Mouse (Mus musculus): Measurements from ENCODE around the gene Vasn. TPM values are rescaled to one million over a fixed set of nuclear protein-coding genes. Genes with fewer than 3 reads are reported as not detected.

Vasn gene
- polyA plus RNA-seq, 1 experiment from 2014 or later, result 17.5 TPM

DNA sequence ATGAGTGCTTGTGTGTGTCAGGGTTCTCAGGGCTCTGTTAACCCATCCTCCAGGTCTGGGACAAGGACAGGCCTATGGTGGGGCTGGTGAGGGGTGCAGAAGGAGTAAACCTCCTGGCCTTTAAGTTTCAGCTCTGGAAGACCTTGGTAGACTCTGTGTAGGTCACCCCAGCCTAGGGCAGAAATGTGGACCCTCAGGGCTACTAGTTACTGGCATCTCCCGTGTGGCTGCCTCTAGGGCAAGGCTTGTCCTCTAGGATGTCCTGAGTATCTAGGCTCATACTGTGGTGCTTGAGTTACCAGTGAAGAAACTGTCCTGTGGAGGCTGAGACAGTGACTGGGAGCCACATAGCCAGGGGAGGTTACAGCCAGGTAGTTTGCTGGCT lies 36.3 kb upstream of the Vasn start:
- 0 out of 2 replicates have a peak overlapping the region, but pooled peaks have one; percentile 10 for H3K4me2 ChIP-seq (replicated peaks; ENCODE audit: low read depth, low read length)
- H3K4me1 ChIP-seq (ENCODE audit: control insufficient read depth, insufficient read depth, low read length), result peaks cover 86% of the 10 kb centered on the region

DNA sequence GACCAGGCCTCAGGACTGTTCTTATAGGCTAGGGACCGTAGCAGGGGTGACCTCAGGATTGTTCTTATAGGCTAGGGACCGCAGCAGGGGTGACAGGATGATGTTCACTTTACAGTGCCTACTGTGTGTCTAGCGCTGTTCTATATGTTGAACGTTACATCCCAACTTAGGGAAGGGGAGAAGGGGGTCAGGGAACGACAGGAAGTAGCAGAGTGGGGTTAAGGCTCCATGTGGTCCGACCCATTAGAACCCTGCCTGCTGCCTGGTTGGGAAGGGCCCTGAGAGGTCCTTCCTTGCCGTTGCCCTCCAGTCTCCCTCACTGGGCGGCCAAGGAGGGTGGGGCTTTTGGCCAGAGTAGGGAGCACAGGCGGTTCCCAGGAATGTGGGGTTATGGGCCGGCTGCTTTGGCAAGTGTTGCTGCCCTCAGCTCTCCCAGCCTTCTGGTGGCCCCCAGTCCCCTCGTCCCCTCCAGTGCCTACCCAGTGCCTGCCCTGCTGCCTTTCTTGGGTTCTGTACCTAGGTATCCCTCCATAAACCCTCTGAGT lies 35.4 kb upstream of the Vasn start:
- peak overlapping the region; percentile 78; the same call in 1 of the 2 replicates for H3K27ac ChIP-seq (ENCODE audit: low read length)
- H3K4me1 ChIP-seq (ENCODE audit: control insufficient read depth, insufficient read depth, low read length), result peaks cover 77% of the 10 kb centered on the region
- WGBS, result 59% methylated on average over 11 of the region's 11 CpGs
- H3K27me3 ChIP-seq (ENCODE audit: control insufficient read depth, insufficient read depth, low read length), result no peaks in the 10 kb centered on the region
- H3K36me3 ChIP-seq (ENCODE audit: control insufficient read depth, insufficient read depth, low read length), result peaks cover 7% of the 10 kb centered on the region; the same call in 1 of the 2 replicates
- ATAC-seq (ENCODE audit: insufficient number of reproducible peaks, insufficient read depth, low FRiP score, low read depth), result no peak
- H3K9ac ChIP-seq (replicated peaks; ENCODE audit: low read depth, low read length), result no peak overlapping the region
- H3K9me3 ChIP-seq (ENCODE audit: control insufficient read depth, low read depth, low read length), result no peaks in the 10 kb centered on the region
- H3K4me3 ChIP-seq (ENCODE audit: low read depth, low read length), result no peak overlapping the region
- 0 out of 2 replicates have a peak overlapping the region, but pooled peaks have one; percentile 7 for H3K4me2 ChIP-seq (replicated peaks; ENCODE audit: low read depth, low read length)

More for the DNA sequence above, 36.3 kb upstream of the Vasn start:
- 52% methylated on average over 1 of the region's 1 CpGs for WGBS
- H3K9me3 ChIP-seq (ENCODE audit: control insufficient read depth, low read depth, low read length), result no peaks in the 10 kb centered on the region
- H3K36me3 ChIP-seq (ENCODE audit: control insufficient read depth, insufficient read depth, low read length), result no peaks in the 10 kb centered on the region
- ATAC-seq (ENCODE audit: insufficient number of reproducible peaks, insufficient read depth, low FRiP score, low read depth), result 0 out of 2 replicates have a peak, but pooled peaks have one; percentile 0
- H3K27ac ChIP-seq (ENCODE audit: low read length), result peak overlapping the region; percentile 78; the same call in 1 of the 2 replicates
- no peak overlapping the region for H3K9ac ChIP-seq (replicated peaks; ENCODE audit: low read depth, low read length)
- no peaks in the 10 kb centered on the region for H3K27me3 ChIP-seq (ENCODE audit: control insufficient read depth, insufficient read depth, low read length)
- H3K4me3 ChIP-seq (ENCODE audit: low read depth, low read length), result no peak overlapping the region

DNA sequence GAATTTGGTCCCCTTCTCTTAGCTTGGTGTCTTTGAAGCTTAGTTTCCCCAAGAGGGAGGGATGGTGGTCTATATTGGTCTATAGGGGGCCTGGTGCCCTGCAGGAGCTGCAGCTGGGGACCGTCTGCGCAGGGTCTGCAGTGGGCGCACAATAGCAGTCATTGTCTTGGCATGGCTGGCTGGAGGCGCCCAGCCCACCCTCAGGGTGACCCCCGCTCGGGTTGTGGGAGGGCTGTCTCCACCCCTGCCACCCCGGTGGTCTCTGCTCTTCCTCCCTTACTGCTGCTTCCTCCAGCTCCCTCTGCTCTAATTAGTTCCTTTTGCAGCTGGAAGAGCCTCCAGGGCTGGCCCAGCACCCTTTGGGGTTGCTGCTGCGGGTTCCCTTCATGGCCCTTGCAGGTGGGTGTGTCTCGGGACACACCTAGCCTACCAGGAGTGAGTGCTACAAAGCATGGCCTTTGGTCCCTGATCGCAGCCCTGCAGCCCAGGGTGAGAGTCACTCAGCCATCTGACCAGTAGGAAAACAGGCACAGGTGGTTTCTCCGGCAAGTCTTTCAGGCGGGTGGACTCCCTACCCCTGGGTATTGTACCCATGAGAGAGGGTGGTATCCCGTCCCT lies 34.1 kb upstream of the Vasn start:
- no peak for ATAC-seq (ENCODE audit: insufficient number of reproducible peaks, insufficient read depth, low FRiP score, low read depth)
- Histone ChIP-seq H3K9ac (replicated peaks; ENCODE audit: low read depth, low read length) (no peak overlapping the region), H3K4me3 (ENCODE audit: low read depth, low read length) (no peak overlapping the region), H3K9me3 (ENCODE audit: control insufficient read depth, low read depth, low read length) (no peaks in the 10 kb centered on the region), H3K27me3 (ENCODE audit: control insufficient read depth, insufficient read depth, low read length) (no peaks in the 10 kb centered on the region), H3K27ac (ENCODE audit: low read length) (peak overlapping the region; percentile 29; the same call in 1 of the 2 replicates), H3K4me1 (ENCODE audit: control insufficient read depth, insufficient read depth, low read length) (peaks cover 66% of the 10 kb centered on the region), H3K36me3 (ENCODE audit: control insufficient read depth, insufficient read depth, low read length) (peaks cover 12% of the 10 kb centered on the region; the same call in 1 of the 2 replicates), H3K4me2 (replicated peaks; ENCODE audit: low read depth, low read length) (no peak overlapping the region)
- WGBS, result 51% methylated on average over 13 of the region's 13 CpGs

DNA sequence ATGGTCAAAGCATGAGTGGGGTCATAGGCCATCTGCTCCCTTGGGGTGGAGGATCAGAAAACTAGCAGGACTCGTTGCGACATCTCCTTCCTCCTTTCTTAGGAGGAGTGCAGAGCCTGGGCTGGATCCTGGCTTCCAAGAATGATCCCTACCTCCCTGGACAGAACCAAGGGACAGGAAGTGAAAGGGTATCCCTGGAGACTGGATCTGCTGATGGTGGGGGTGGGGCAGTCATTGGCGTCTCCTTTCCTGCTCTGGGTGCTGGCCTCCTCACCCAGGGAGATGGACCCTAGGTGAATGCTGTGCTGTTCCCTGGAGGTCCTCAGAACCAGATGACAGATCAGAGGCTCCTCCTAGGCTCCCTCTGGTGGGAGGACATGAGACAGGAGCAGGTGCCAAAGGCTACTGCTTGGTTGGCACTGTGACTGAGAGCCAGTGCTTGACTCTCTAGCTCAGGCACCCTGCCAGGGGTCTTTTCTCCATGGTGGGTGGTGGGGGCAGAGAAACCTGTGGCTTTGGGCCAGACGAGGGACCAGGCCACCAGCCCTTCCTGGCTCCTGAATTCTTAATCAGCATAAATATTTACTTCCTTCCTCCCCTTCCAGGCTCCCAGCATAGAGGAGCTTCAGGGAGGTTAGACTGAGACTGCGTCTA lies 33.2 kb upstream of the Vasn start:
- Histone ChIP-seq H3K27me3 (ENCODE audit: control insufficient read depth, insufficient read depth, low read length) (no peaks in the 10 kb centered on the region), H3K9me3 (ENCODE audit: control insufficient read depth, low read depth, low read length) (no peaks in the 10 kb centered on the region), H3K36me3 (ENCODE audit: control insufficient read depth, insufficient read depth, low read length) (peaks cover 19% of the 10 kb centered on the region), H3K27ac (ENCODE audit: low read length) (peak overlapping the region; percentile 24; the same call in 1 of the 2 replicates), H3K9ac (replicated peaks; ENCODE audit: low read depth, low read length) (no peak overlapping the region), H3K4me2 (replicated peaks; ENCODE audit: low read depth, low read length) (no peak overlapping the region), H3K4me3 (ENCODE audit: low read depth, low read length) (no peak overlapping the region), H3K4me1 (ENCODE audit: control insufficient read depth, insufficient read depth, low read length) (peaks cover 57% of the 10 kb centered on the region)
- 25% methylated on average over 5 of the region's 5 CpGs for WGBS
- no peak for ATAC-seq (ENCODE audit: insufficient number of reproducible peaks, insufficient read depth, low FRiP score, low read depth)

DNA sequence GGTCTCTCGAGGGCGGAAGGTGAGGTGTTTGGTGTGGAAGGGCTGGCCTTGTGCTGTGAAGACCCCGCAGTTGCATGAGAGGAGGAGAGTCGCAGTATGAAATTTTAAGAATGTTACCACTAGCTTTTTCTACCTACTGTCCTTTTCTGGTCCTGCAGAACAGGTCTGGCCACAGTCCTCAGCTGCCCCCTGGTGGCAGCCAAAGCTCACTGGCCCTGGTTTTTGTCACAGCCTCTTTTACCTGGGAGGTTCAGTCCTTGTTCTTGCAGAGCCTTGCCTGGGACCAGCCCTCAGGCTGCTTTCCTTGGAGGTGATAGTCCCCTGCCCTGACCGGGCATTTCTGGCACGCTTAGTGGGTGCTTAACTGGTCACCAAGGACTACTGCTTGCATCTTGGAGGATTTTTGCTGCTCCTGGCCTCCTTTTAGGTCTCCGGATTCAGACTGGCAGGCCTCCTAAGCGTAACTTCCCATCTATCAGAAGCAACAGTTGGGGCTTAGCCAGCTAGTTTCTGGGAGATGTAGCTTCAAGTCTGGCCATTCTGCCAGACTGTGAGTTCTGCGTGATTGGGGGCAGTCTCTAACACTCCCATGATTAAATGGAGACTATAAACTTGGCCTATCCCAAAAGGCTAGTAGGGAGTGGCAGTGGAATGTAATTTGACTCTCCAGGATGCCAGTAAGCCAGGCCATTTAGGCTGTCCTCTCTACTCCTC lies 31.8 kb upstream of the Vasn start:
- Histone ChIP-seq H3K36me3 (ENCODE audit: control insufficient read depth, insufficient read depth, low read length) (peaks cover 32% of the 10 kb centered on the region), H3K27me3 (ENCODE audit: control insufficient read depth, insufficient read depth, low read length) (no peaks in the 10 kb centered on the region), H3K4me1 (ENCODE audit: control insufficient read depth, insufficient read depth, low read length) (peaks cover 47% of the 10 kb centered on the region), H3K27ac (ENCODE audit: low read length) (no peak overlapping the region), H3K4me2 (replicated peaks; ENCODE audit: low read depth, low read length) (no peak overlapping the region), H3K9me3 (ENCODE audit: control insufficient read depth, low read depth, low read length) (no peaks in the 10 kb centered on the region), H3K4me3 (ENCODE audit: low read depth, low read length) (no peak overlapping the region), H3K9ac (replicated peaks; ENCODE audit: low read depth, low read length) (no peak overlapping the region)
- WGBS, result 39% methylated on average over 9 of the region's 9 CpGs
- ATAC-seq (ENCODE audit: insufficient number of reproducible peaks, insufficient read depth, low FRiP score, low read depth), result no peak

DNA sequence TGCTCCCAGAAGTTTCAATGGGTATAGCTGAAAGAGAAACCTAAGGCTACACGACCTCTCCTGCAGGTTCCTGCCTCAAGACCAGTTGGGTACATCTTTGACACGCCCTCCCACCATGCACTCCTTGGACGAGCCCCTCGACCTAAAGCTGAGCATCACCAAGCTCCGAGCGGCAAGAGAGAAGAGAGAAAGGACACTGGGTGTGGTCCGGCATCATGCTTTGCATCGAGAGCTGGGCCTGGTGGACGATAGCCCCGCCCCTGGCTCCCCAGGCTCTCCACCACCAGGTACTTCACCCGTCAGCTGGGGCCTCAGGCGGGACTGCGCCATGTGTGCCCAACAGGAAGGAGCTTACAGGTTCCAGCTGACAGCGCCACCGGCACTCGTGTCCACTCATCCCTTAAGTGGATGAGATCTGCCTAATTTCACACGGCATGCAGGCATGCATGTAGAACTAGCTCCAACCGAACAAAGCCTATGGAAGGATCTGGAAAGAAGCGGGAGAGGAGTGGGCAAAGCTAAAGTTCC lies 31.1 kb upstream of the Vasn start:
- H3K27ac ChIP-seq (ENCODE audit: low read length), result no peak overlapping the region
- 84% methylated on average over 19 of the region's 19 CpGs for WGBS
- no peaks in the 10 kb centered on the region for H3K9me3 ChIP-seq (ENCODE audit: control insufficient read depth, low read depth, low read length)
- peaks cover 38% of the 10 kb centered on the region for H3K36me3 ChIP-seq (ENCODE audit: control insufficient read depth, insufficient read depth, low read length)
- no peak overlapping the region for H3K4me2 ChIP-seq (replicated peaks; ENCODE audit: low read depth, low read length)
- peaks cover 40% of the 10 kb centered on the region for H3K4me1 ChIP-seq (ENCODE audit: control insufficient read depth, insufficient read depth, low read length)
- no peak overlapping the region for H3K4me3 ChIP-seq (ENCODE audit: low read depth, low read length)
- no peak for ATAC-seq (ENCODE audit: insufficient number of reproducible peaks, insufficient read depth, low FRiP score, low read depth)
- no peaks in the 10 kb centered on the region for H3K27me3 ChIP-seq (ENCODE audit: control insufficient read depth, insufficient read depth, low read length)
- no peak overlapping the region for H3K9ac ChIP-seq (replicated peaks; ENCODE audit: low read depth, low read length)

DNA sequence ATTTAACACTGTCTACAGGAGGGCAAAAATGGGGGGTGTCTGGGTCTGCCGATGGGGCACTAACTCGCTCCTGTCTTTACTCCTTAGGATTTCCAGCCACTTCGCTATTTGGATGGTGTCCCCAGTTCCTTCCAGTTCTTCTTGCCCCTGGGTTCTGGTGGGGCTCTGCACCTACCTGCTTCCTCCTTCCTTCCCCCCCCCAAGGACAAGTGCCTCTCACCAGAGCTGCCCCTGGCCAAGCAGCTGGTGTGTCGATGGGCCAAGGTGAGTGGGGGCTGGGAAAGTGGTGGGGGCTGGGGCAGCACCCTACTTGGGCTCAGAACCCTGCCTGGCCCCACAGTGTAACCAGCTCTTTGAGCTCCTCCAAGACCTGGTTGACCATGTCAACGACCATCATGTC lies 28.5 kb upstream of the Vasn start:
- H3K9me3 ChIP-seq (ENCODE audit: control insufficient read depth, low read depth, low read length), result no peaks in the 10 kb centered on the region
- H3K4me1 ChIP-seq (ENCODE audit: control insufficient read depth, insufficient read depth, low read length), result peaks cover 15% of the 10 kb centered on the region
- no peak overlapping the region for H3K4me2 ChIP-seq (replicated peaks; ENCODE audit: low read depth, low read length)
- no peak overlapping the region for H3K4me3 ChIP-seq (ENCODE audit: low read depth, low read length)
- H3K9ac ChIP-seq (replicated peaks; ENCODE audit: low read depth, low read length), result no peak overlapping the region
- WGBS, result 94% methylated on average over 5 of the region's 5 CpGs
- no peak for ATAC-seq (ENCODE audit: insufficient number of reproducible peaks, insufficient read depth, low FRiP score, low read depth)
- H3K27ac ChIP-seq (ENCODE audit: low read length), result no peak overlapping the region
- no peaks in the 10 kb centered on the region for H3K27me3 ChIP-seq (ENCODE audit: control insufficient read depth, insufficient read depth, low read length)
- H3K36me3 ChIP-seq (ENCODE audit: control insufficient read depth, insufficient read depth, low read length), result peaks cover 57% of the 10 kb centered on the region

DNA sequence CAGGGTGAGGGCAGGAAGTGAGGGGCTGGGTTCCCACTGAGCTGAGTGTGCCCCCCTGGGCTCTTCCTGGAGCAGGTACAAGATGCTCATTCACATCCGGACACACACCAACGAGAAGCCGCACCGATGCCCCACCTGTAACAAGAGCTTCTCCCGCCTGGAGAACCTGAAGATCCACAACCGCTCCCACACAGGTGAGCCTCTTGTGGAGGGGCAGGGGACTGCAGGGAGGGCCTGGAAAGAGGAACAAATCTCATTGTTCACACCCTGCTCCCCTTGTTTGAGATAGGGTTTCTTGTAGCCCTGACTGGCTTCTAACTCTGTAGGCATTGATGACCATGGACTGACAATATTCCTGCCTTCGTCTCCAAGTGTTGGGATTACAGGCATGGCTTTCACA lies 28.1 kb upstream of the Vasn start:
- no peaks in the 10 kb centered on the region for H3K27me3 ChIP-seq (ENCODE audit: control insufficient read depth, insufficient read depth, low read length)
- peaks cover 57% of the 10 kb centered on the region for H3K36me3 ChIP-seq (ENCODE audit: control insufficient read depth, insufficient read depth, low read length)
- H3K4me3 ChIP-seq (ENCODE audit: low read depth, low read length), result no peak overlapping the region
- no peak for ATAC-seq (ENCODE audit: insufficient number of reproducible peaks, insufficient read depth, low FRiP score, low read depth)
- peaks cover 10% of the 10 kb centered on the region for H3K4me1 ChIP-seq (ENCODE audit: control insufficient read depth, insufficient read depth, low read length)
- WGBS, result 92% methylated on average over 7 of the region's 7 CpGs
- H3K4me2 ChIP-seq (replicated peaks; ENCODE audit: low read depth, low read length), result no peak overlapping the region
- H3K9me3 ChIP-seq (ENCODE audit: control insufficient read depth, low read depth, low read length), result no peaks in the 10 kb centered on the region
- no peak overlapping the region for H3K9ac ChIP-seq (replicated peaks; ENCODE audit: low read depth, low read length)
- no peak overlapping the region for H3K27ac ChIP-seq (ENCODE audit: low read length)

Measured in stomach, embryonic 14.5 days (tissue).